Mouse (Mus musculus) embryonic facial prominence, embryonic 14.5 days (tissue): ENCODE results near the gene Kctd2. TPM values are rescaled to one million over a fixed set of nuclear protein-coding genes. Genes with fewer than 3 reads are reported as not detected.
A peak's percentile ranks its signal among the peaks of the same experiment; 100 is the strongest.
"Not testable (repeated sequence)": the region's sequence is repeated elsewhere in the genome, so short reads cannot be mapped to it uniquely, and the experiment has no call there.

ENCODE experiments used
- ATAC-seq: fragments of 200-750 bp; cut with Nextera tagmentation; 2 replicates; pipeline ENCODE4 v1.8.0; 2017; ENCODE audit warnings: low read depth, moderate number of reproducible peaks, moderate TSS enrichment
- DNase-seq: peaks from one replicate; pipeline ENCODE4 v3.0.0-alpha.2; 2015; ENCODE audit warnings: low spot score
- H3K27ac ChIP-seq: fragments of 300-500 bp; sonication (generic); replicated peaks from 2 replicates; pipeline ENCODE4 v1.5.1; 2014; ENCODE audit warnings: low read depth, mild to moderate bottlenecking, low read length, moderate library complexity
- H3K27me3 ChIP-seq: fragments of 300-500 bp; sonication (generic); replicated peaks from 2 replicates; pipeline ENCODE4 v1.6.1; 2014; ENCODE audit warnings: low read length; ENCODE audit not compliant: control insufficient read depth, insufficient read depth
- H3K36me3 ChIP-seq: fragments of 300-500 bp; sonication (generic); 2 replicates; pipeline ENCODE4 v1.6.1; 2014; ENCODE audit warnings: low read length, mixed read lengths; ENCODE audit not compliant: control insufficient read depth, insufficient read depth
- H3K4me1 ChIP-seq: fragments of 300-500 bp; sonication (generic); 2 replicates; pipeline ENCODE4 v1.6.1; 2014; ENCODE audit warnings: antibody characterized with exemption, low read length; ENCODE audit not compliant: control insufficient read depth, insufficient read depth
- H3K4me2 ChIP-seq: fragments of 300-500 bp; sonication (generic); 2 replicates; pipeline ENCODE4 v1.6.1; 2014; ENCODE audit warnings: low read depth, mild to moderate bottlenecking, low read length, moderate library complexity, mixed read lengths
- H3K4me3 ChIP-seq: fragments of 300-500 bp; sonication (generic); 2 replicates; pipeline ENCODE4 v1.5.1; 2014; ENCODE audit warnings: low read depth, mild to moderate bottlenecking, low read length
- H3K9ac ChIP-seq: fragments of 300-500 bp; sonication (generic); 2 replicates; pipeline ENCODE4 v1.6.1; 2014; ENCODE audit warnings: low read depth, mild to moderate bottlenecking, low read length, moderate library complexity, mixed read lengths
- H3K9me3 ChIP-seq: fragments of 300-500 bp; sonication (generic); 2 replicates; pipeline ENCODE4 v1.6.1; 2016; ENCODE audit warnings: low read length; ENCODE audit not compliant: control insufficient read depth
- WGBS: fragments of 180-500 bp; shearing (Covaris S2); extraction: QIAGEN DNeasy Blood & Tissue Kit; methylation state at CpG from one replicate; pipeline ENCODE4 v1.1.7; 2014; 5-methylcytosine and 5-hydroxymethylcytosine counted together
- polyA plus RNA-seq: library from polyadenylated mRNA; unstranded; fragments of >200 nt; fragmentation: Nextera tagmentation; extraction: Ambion mirVana; gene quantifications from 2 replicates; pipeline ENCODE4 v1.2.1, GENCODE M21; 2014

Kctd2 gene
- polyA plus RNA-seq, 1 experiment from 2014 or later, result 21.8 TPM

- WGBS, result 61% methylated on average over 11 of the region's 11 CpGs
- no peak for ATAC-seq
- DNase-seq, result no peak
- no peaks in the 10 kb centered on the region for H3K36me3 ChIP-seq
- H3K4me2 ChIP-seq, result no peak overlapping the region
- H3K27ac ChIP-seq, result no peak overlapping the region
- H3K4me3 ChIP-seq, result no peak overlapping the region
- no peak overlapping the region for H3K9ac ChIP-seq
- no peaks in the 10 kb centered on the region for H3K27me3 ChIP-seq
- peaks cover 4% of the 10 kb centered on the region; the same call in 1 of the 2 replicates for H3K4me1 ChIP-seq
- H3K9me3 ChIP-seq, result no peaks in the 10 kb centered on the region
Measured at GRCm38 (mm10) chr11:115463397-115463796, 43.5 kb downstream of the Kctd2 start.

- no peak for ATAC-seq
- 86% methylated on average over 8 of the region's 8 CpGs for WGBS
- DNase-seq, result no peak
- Histone ChIP-seq H3K27ac (no peak overlapping the region), H3K4me3 (no peak overlapping the region), H3K9ac (no peak overlapping the region), H3K36me3 (no peaks in the 10 kb centered on the region), H3K9me3 (no peaks in the 10 kb centered on the region), H3K4me1 (peaks cover 4% of the 10 kb centered on the region; the same call in 1 of the 2 replicates), H3K27me3 (no peaks in the 10 kb centered on the region), H3K4me2 (no peak overlapping the region)
Measured at GRCm38 (mm10) chr11:115464851-115465250, 44.9 kb downstream of the Kctd2 start.

- no peaks in the 10 kb centered on the region for H3K36me3 ChIP-seq
- no peak overlapping the region for H3K27ac ChIP-seq
- no peak overlapping the region for H3K4me3 ChIP-seq
- ATAC-seq (peak; percentile 66; the same call in 1 of the 2 replicates), DNase-seq (peak; percentile 81)
- no peak overlapping the region for H3K4me2 ChIP-seq
- peaks cover 4% of the 10 kb centered on the region; the same call in 1 of the 2 replicates for H3K4me1 ChIP-seq
- WGBS, result 13% methylated on average over 4 of the region's 4 CpGs
- H3K9ac ChIP-seq, result peak overlapping the region; percentile 34; the same call in 1 of the 2 replicates
- no peaks in the 10 kb centered on the region for H3K9me3 ChIP-seq
- H3K27me3 ChIP-seq, result no peaks in the 10 kb centered on the region
Measured at GRCm38 (mm10) chr11:115467217-115467618, 47.3 kb downstream of the Kctd2 start.

GRCm38 (mm10) chr11:115472183-115472582 is 52.3 kb downstream of the Kctd2 start:
- Histone ChIP-seq H3K4me2 (no peak overlapping the region), H3K27me3 (no peaks in the 10 kb centered on the region), H3K4me1 (peaks cover 10% of the 10 kb centered on the region; the same call in 1 of the 2 replicates), H3K4me3 (no peak overlapping the region), H3K27ac (no peak overlapping the region), H3K9ac (no peak overlapping the region), H3K36me3 (no peaks in the 10 kb centered on the region), H3K9me3 (no peaks in the 10 kb centered on the region)
- ATAC-seq, result no peak
- DNase-seq, result no peak
- 83% methylated on average over 7 of the region's 7 CpGs for WGBS

GRCm38 (mm10) chr11:115473626-115474275 is 53.8 kb downstream of the Kctd2 start:
- peak overlapping the region; percentile 33; the same call in 1 of the 2 replicates for H3K4me2 ChIP-seq
- H3K9me3 ChIP-seq, result no peaks in the 10 kb centered on the region
- WGBS, result 12% methylated on average over 15 of the region's 15 CpGs
- H3K4me1 ChIP-seq, result peaks cover 10% of the 10 kb centered on the region; the same call in 1 of the 2 replicates
- DNase-seq (peak; percentile 95), ATAC-seq (peak; percentile 39; the same call in 1 of the 2 replicates)
- H3K4me3 ChIP-seq, result peak overlapping the region; percentile 10; the same call in 1 of the 2 replicates
- peak overlapping the region; percentile 41; the same call in 1 of the 2 replicates for H3K27ac ChIP-seq
- H3K27me3 ChIP-seq, result no peaks in the 10 kb centered on the region
- H3K36me3 ChIP-seq, result no peaks in the 10 kb centered on the region
- 0 out of 2 replicates have a peak overlapping the region, but pooled peaks have one; percentile 21 for H3K9ac ChIP-seq

- peak within 1 kb of the TSS; percentile 84 for H3K9ac ChIP-seq
- peak within 1 kb of the TSS; percentile 81 for H3K4me2 ChIP-seq
- no peaks in the 10 kb centered on the region for H3K27me3 ChIP-seq
- no peaks in the 10 kb centered on the region for H3K9me3 ChIP-seq
- H3K27ac ChIP-seq, result peak within 1 kb of the TSS; percentile 84
- H3K4me1 ChIP-seq, result peaks cover 10% of the 10 kb centered on the region; the same call in 1 of the 2 replicates
- DNase-seq, result peak; percentile 99
- 0 out of 2 replicates have a peak, but pooled peaks cover 3% of the 10 kb centered on the region for H3K36me3 ChIP-seq
- under 1% methylated on average over 26 of the region's 26 CpGs for WGBS
- peak; percentile 99 for ATAC-seq
- H3K4me3 ChIP-seq, result peak within 1 kb of the TSS; percentile 72
Measured at GRCm38 (mm10) chr11:115475025-115475757, 55.3 kb downstream of the Kctd2 start, which contains the start of gene Armc7. Gene Armc7, plus strand, starts transcription at chr11:115475667.

GRCm38 (mm10) chr11:115475758-115476237 is 55.9 kb downstream of the Kctd2 start:
- peak overlapping the region; percentile 81 for H3K4me2 ChIP-seq
- H3K9ac ChIP-seq, result peak overlapping the region; percentile 84
- H3K27me3 ChIP-seq, result no peaks in the 10 kb centered on the region
- WGBS, result 4% methylated on average over 28 of the region's 28 CpGs
- peak overlapping the region; percentile 72 for H3K4me3 ChIP-seq
- 0 out of 2 replicates have a peak, but pooled peaks cover 4% of the 10 kb centered on the region for H3K36me3 ChIP-seq
- H3K4me1 ChIP-seq, result peaks cover 10% of the 10 kb centered on the region; the same call in 1 of the 2 replicates
- no peaks in the 10 kb centered on the region for H3K9me3 ChIP-seq
- DNase-seq (no peak), ATAC-seq (peak; percentile 17)
- peak overlapping the region; percentile 69 for H3K27ac ChIP-seq

GRCm38 (mm10) chr11:115476630-115477029 is 56.7 kb downstream of the Kctd2 start:
- not testable (repeated sequence) for DNase-seq, H3K27ac ChIP-seq, H3K27me3 ChIP-seq, H3K36me3 ChIP-seq, ATAC-seq, H3K9me3 ChIP-seq
- peak overlapping the region; percentile 81 for H3K4me2 ChIP-seq
- H3K9ac ChIP-seq, result peak overlapping the region; percentile 84; the same call in 1 of the 2 replicates
- H3K4me3 ChIP-seq, result peak overlapping the region; percentile 72; the same call in 1 of the 2 replicates
- H3K4me1 ChIP-seq, result peaks cover 10% of the 10 kb centered on the region; the same call in 1 of the 2 replicates
- WGBS, result 84% methylated on average over 4 of the region's 4 CpGs
